Mouse (Mus musculus) cortical plate, adult 2 months (tissue): ENCODE data around the gene Cab39l.

Experiments
- CTCF ChIP-seq: fragments of 200-500 bp; IDR thresholded peaks from 2 replicates; pipeline ENCODE4 v1.5.1; 2011; ENCODE audit warnings: mild to moderate bottlenecking, control low read depth, low read length; ENCODE audit not compliant: insufficient read depth; ENCODE audit errors: extremely low read depth
- POLR2A ChIP-seq: fragments of 200-500 bp; IDR thresholded peaks from 2 replicates; pipeline ENCODE4 v1.6.1; 2011; ENCODE audit warnings: mild to moderate bottlenecking, low read length, control low read depth; ENCODE audit not compliant: insufficient read depth; ENCODE audit errors: extremely low read depth

GRCm38 (mm10) chr14:59632067-59632466 is 191.3 kb downstream of the Cab39l start:
- TF ChIP-seq CTCF = no peak
- TF ChIP-seq POLR2A = no peak
